Mouse (Mus musculus) small intestine, adult 2 months (tissue): ENCODE data around the gene Hsd17b7.

Source experiments
- CTCF ChIP-seq: fragments of 200-500 bp; IDR thresholded peaks from 2 replicates; pipeline ENCODE4 v1.5.1; 2012; ENCODE audit warnings: low read depth, mild to moderate bottlenecking, control low read depth, inconsistent platforms, low read length, moderate library complexity, mixed read lengths; ENCODE audit not compliant: insufficient replicate concordance, insufficient read length; ENCODE audit errors: extremely low read depth
- POLR2A ChIP-seq: fragments of 200-500 bp; IDR thresholded peaks from 2 replicates; pipeline ENCODE4 v1.6.1; 2012; ENCODE audit warnings: low read depth, mild to moderate bottlenecking, control low read depth, inconsistent platforms, low read length, moderate library complexity

- no peak for TF ChIP-seq POLR2A
- TF ChIP-seq CTCF: no peak
These were observed 17.5 kb downstream of the Hsd17b7 start for GRCm38 (mm10) chr1:169951561-169951960.
